Mouse (Mus musculus) left cerebral cortex, adult 2 months (tissue): ENCODE data around the gene Cd3e. TPM values are rescaled to one million over a fixed set of nuclear protein-coding genes. Genes with fewer than 3 reads are reported as not detected.
"Not testable (repeated sequence)": the region's sequence is repeated elsewhere in the genome, so short reads cannot be mapped to it uniquely, and the experiment has no call there.

ENCODE experiments used
- DNase-seq, 2 experiments: peaks; one replicate each; pipeline ENCODE4 v3.0.0; 2021 to 2022; ENCODE audit warnings: low spot score in 2 of 2, mixed read lengths in 1 of 2; ENCODE audit errors: extremely low spot score in 1 of 2
- H3K27ac ChIP-seq: fragments of 200-600 bp; 2 replicates; pipeline ENCODE4 v1.8.1; 2022
- H3K4me3 ChIP-seq: fragments of 200-600 bp; 2 replicates; pipeline ENCODE4 v1.8.1; 2022
- CTCF ChIP-seq: fragments of 200-600 bp; IDR thresholded peaks from 2 replicates; pipeline ENCODE4 v1.8.1; 2022; ENCODE audit warnings: antibody characterized with exemption, mild to moderate bottlenecking, moderate library complexity
- intact Hi-C: fragments of 180-260 bp; cut with DNase I; formaldehyde crosslinking; loops from one replicate; pipeline ENCODE4 v1.15.1; 2025
- total RNA-seq, 2 experiments: library from RNA; stranded (reverse); gene quantifications; 2 replicates each; pipeline ENCODE4 v1.2.3; 2021

Gene Cd3e
- total RNA-seq, 2 experiments from 2014 or later = not detected

- TF ChIP-seq CTCF = no peak
- H3K4me3 ChIP-seq = no peak overlapping the region
- H3K27ac ChIP-seq = no peak overlapping the region
- intact Hi-C loops = no loop called here
- no peak for DNase-seq
Observed at GRCm38 (mm10) chr9:45040066-45040845, 30.8 kb upstream of the Cd3e start.

GRCm38 (mm10) chr9:45039499-45039898, 30.1 kb upstream of the Cd3e start, which contains the start of gene Mpzl2:
Gene Mpzl2 (plus strand): TSS chr9:45039799.
- intact Hi-C loops = no loop called here
- no peak for DNase-seq
- Histone ChIP-seq H3K27ac (no peak within 1 kb of the TSS), H3K4me3 (no peak within 1 kb of the TSS)
- TF ChIP-seq CTCF = no peak

GRCm38 (mm10) chr9:45037803-45038202, 28.4 kb upstream of the Cd3e start:
- DNase-seq, H3K4me3 ChIP-seq, intact Hi-C loops, H3K27ac ChIP-seq: not testable (repeated sequence)

GRCm38 (mm10) chr9:45034526-45034925, 25.1 kb upstream of the Cd3e start:
- DNase-seq = no peak
- intact Hi-C loops = no loop called here
- TF ChIP-seq CTCF = no peak
- no peak overlapping the region for H3K27ac ChIP-seq
- H3K4me3 ChIP-seq = no peak overlapping the region

GRCm38 (mm10) chr9:45032261-45032660, 22.8 kb upstream of the Cd3e start:
- no peak for DNase-seq
- no peak for TF ChIP-seq CTCF
- H3K4me3 ChIP-seq = no peak overlapping the region
- intact Hi-C loops = no loop called here
- H3K27ac ChIP-seq = no peak overlapping the region

- DNase-seq = no peak
- Histone ChIP-seq H3K4me3 (no peak overlapping the region), H3K27ac (no peak overlapping the region)
- intact Hi-C loops = no loop called here
- TF ChIP-seq CTCF = no peak
Observed at GRCm38 (mm10) chr9:45030341-45030740, 20.9 kb upstream of the Cd3e start.

- TF ChIP-seq CTCF = no peak
- DNase-seq = no peak
- intact Hi-C loops = no loop called here
- H3K27ac ChIP-seq = no peak overlapping the region
- no peak overlapping the region for H3K4me3 ChIP-seq
Observed at GRCm38 (mm10) chr9:45027376-45027775, 17.9 kb upstream of the Cd3e start.

- intact Hi-C loops = no loop called here
- TF ChIP-seq CTCF = no peak
Observed at GRCm38 (mm10) chr9:45024187-45024586, 14.8 kb upstream of the Cd3e start.

GRCm38 (mm10) chr9:45023638-45024037, 14.2 kb upstream of the Cd3e start:
- intact Hi-C loops = loop anchor here (1.0 kb wide), 1 partner anchor 123 kb away; no protein-coding TSS in a partner anchor
- no peak overlapping the region for H3K4me3 ChIP-seq
- no peak for DNase-seq
- TF ChIP-seq CTCF = no peak
- H3K27ac ChIP-seq = no peak overlapping the region

More at GRCm38 (mm10) chr9:45024187-45024586, 14.8 kb upstream of the Cd3e start:
- Histone ChIP-seq H3K27ac (no peak overlapping the region), H3K4me3 (no peak overlapping the region)
- DNase-seq = no peak

GRCm38 (mm10) chr9:45022800-45023199, 13.4 kb upstream of the Cd3e start:
- TF ChIP-seq CTCF = peak; percentile 82
- Histone ChIP-seq H3K4me3 (no peak overlapping the region), H3K27ac (no peak overlapping the region)
- intact Hi-C loops = loop anchor here (1.0 kb wide), 1 partner anchor 124 kb away; no protein-coding TSS in a partner anchor
- DNase-seq = peak; percentile 43 to 58

GRCm38 (mm10) chr9:45018031-45018430, 8.6 kb upstream of the Cd3e start:
- intact Hi-C loops = no loop called here
- H3K27ac ChIP-seq = no peak overlapping the region
- H3K4me3 ChIP-seq = no peak overlapping the region
- TF ChIP-seq CTCF = no peak
- peak in 1 of 2 experiments; percentile 12 for DNase-seq

GRCm38 (mm10) chr9:45015841-45016240, 6.4 kb upstream of the Cd3e start:
- no peak for DNase-seq
- TF ChIP-seq CTCF = no peak
- intact Hi-C loops = no loop called here
- Histone ChIP-seq H3K27ac (no peak overlapping the region), H3K4me3 (no peak overlapping the region)

GRCm38 (mm10) chr9:45014879-45015278, 5.5 kb upstream of the Cd3e start:
- TF ChIP-seq CTCF = no peak
- no peak overlapping the region for H3K27ac ChIP-seq
- no peak for DNase-seq
- H3K4me3 ChIP-seq = no peak overlapping the region
- intact Hi-C loops = no loop called here
